Mouse (Mus musculus): ENCODE results near the gene Thtpa. TPM values are rescaled to one million over a fixed set of nuclear protein-coding genes. Genes with fewer than 3 reads are reported as not detected.

Thtpa gene
- polyA plus RNA-seq, 1 experiment from 2014 or later: 12.4 TPM

GRCm38 (mm10) chr14:55059931-55060330, 34.7 kb upstream of the Thtpa start:
- Histone ChIP-seq H3K27me3 (ENCODE audit: control insufficient read depth, insufficient read depth, low read length) (peaks cover 16% of the 10 kb centered on the region), H3K27ac (ENCODE audit: low read depth, low read length) (no peak overlapping the region), H3K9ac (ENCODE audit: low read depth, low read length) (no peak overlapping the region), H3K36me3 (ENCODE audit: control insufficient read depth, insufficient read depth, low read length) (no peaks in the 10 kb centered on the region), H3K4me3 (ENCODE audit: low read depth, low read length) (no peak overlapping the region), H3K4me1 (ENCODE audit: control insufficient read depth, insufficient read depth, low read length) (peaks cover 14% of the 10 kb centered on the region), H3K9me3 (replicated peaks; ENCODE audit: control insufficient read depth, low read length) (no peaks in the 10 kb centered on the region), H3K4me2 (no peak overlapping the region)
- ATAC-seq (replicated peaks; ENCODE audit: insufficient number of reproducible peaks, low FRiP score, low TSS enrichment): no peak
- 56% methylated on average over 5 of the region's 5 CpGs for WGBS (ENCODE audit: insufficient replicate concordance)

DNA sequence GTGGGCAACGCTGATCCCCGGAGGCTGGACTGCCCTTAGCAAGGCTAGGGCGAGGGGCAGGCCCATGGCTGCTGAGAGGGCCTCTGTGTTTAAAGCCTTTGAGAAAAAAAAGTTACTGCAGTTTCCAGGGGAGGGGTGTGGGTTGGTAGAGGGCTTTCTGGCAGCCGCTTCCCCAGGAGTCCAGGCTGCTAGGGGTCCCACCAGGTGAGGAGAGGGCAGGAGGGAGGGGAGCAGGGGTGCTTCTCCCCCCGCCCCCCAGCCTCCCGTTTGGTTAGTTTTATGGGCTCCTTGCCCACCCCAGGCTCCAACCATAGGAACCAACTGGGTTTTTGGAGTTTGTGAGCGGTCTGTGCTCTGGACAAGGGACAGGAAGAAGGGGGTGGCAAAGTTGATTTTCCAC, 32.7 kb upstream of the Thtpa start:
- WGBS (ENCODE audit: insufficient replicate concordance): 43% methylated on average over 7 of the region's 7 CpGs
- H3K27ac ChIP-seq (ENCODE audit: low read depth, low read length): no peak overlapping the region
- no peak overlapping the region; the same call in 1 of the 2 replicates for H3K4me2 ChIP-seq
- H3K36me3 ChIP-seq (ENCODE audit: control insufficient read depth, insufficient read depth, low read length): peaks cover 6% of the 10 kb centered on the region; the same call in 1 of the 2 replicates
- no peak for ATAC-seq (replicated peaks; ENCODE audit: insufficient number of reproducible peaks, low FRiP score, low TSS enrichment)
- no peaks in the 10 kb centered on the region for H3K9me3 ChIP-seq (replicated peaks; ENCODE audit: control insufficient read depth, low read length)
- H3K4me1 ChIP-seq (ENCODE audit: control insufficient read depth, insufficient read depth, low read length): peaks cover 14% of the 10 kb centered on the region
- no peak overlapping the region for H3K4me3 ChIP-seq (ENCODE audit: low read depth, low read length)
- H3K9ac ChIP-seq (ENCODE audit: low read depth, low read length): no peak overlapping the region
- H3K27me3 ChIP-seq (ENCODE audit: control insufficient read depth, insufficient read depth, low read length): peaks cover 26% of the 10 kb centered on the region

DNA sequence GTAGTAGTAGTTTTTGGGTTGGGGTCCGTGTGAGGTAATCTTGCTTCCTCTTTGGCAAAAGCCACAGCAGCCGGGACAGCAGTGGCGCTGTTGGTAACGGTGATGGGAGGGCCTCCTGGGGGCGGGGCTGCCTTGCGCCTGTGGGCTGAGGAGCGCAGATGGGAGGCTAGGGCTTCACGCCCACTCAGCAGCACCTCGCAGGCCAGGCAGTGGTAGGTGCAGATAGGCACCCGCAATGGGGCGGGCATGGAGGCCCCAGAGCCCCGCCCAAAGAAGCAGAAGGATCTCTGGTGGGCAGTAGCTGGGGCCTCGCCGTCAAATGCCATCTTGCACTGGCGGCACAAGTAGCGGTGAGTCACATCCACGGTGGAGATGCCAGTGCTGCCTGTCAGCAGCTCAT, 32.0 kb upstream of the Thtpa start:
- H3K4me2 ChIP-seq: peak overlapping the region; percentile 58
- H3K4me1 ChIP-seq (ENCODE audit: control insufficient read depth, insufficient read depth, low read length): peaks cover 14% of the 10 kb centered on the region
- WGBS (ENCODE audit: insufficient replicate concordance): 7% methylated on average over 17 of the region's 17 CpGs
- ATAC-seq (replicated peaks; ENCODE audit: insufficient number of reproducible peaks, low FRiP score, low TSS enrichment): peak; percentile 74
- H3K9me3 ChIP-seq (replicated peaks; ENCODE audit: control insufficient read depth, low read length): no peaks in the 10 kb centered on the region
- H3K27me3 ChIP-seq (ENCODE audit: control insufficient read depth, insufficient read depth, low read length): peaks cover 26% of the 10 kb centered on the region
- 0 out of 2 replicates have a peak overlapping the region, but pooled peaks have one; percentile 24 for H3K9ac ChIP-seq (ENCODE audit: low read depth, low read length)
- H3K27ac ChIP-seq (ENCODE audit: low read depth, low read length): no peak overlapping the region
- peak overlapping the region; percentile 18; the same call in 1 of the 2 replicates for H3K4me3 ChIP-seq (ENCODE audit: low read depth, low read length)
- peaks cover 6% of the 10 kb centered on the region; the same call in 1 of the 2 replicates for H3K36me3 ChIP-seq (ENCODE audit: control insufficient read depth, insufficient read depth, low read length)

- H3K9ac ChIP-seq (ENCODE audit: low read depth, low read length): no peak overlapping the region
- no peak for ATAC-seq (replicated peaks; ENCODE audit: insufficient number of reproducible peaks, low FRiP score, low TSS enrichment)
- H3K4me1 ChIP-seq (ENCODE audit: control insufficient read depth, insufficient read depth, low read length): peaks cover 14% of the 10 kb centered on the region
- peak overlapping the region; percentile 58 for H3K4me2 ChIP-seq
- WGBS (ENCODE audit: insufficient replicate concordance): 71% methylated on average over 5 of the region's 5 CpGs
- no peaks in the 10 kb centered on the region for H3K9me3 ChIP-seq (replicated peaks; ENCODE audit: control insufficient read depth, low read length)
- peaks cover 26% of the 10 kb centered on the region for H3K27me3 ChIP-seq (ENCODE audit: control insufficient read depth, insufficient read depth, low read length)
- H3K4me3 ChIP-seq (ENCODE audit: low read depth, low read length): peak overlapping the region; percentile 18; the same call in 1 of the 2 replicates
- peaks cover 6% of the 10 kb centered on the region; the same call in 1 of the 2 replicates for H3K36me3 ChIP-seq (ENCODE audit: control insufficient read depth, insufficient read depth, low read length)
- H3K27ac ChIP-seq (ENCODE audit: low read depth, low read length): no peak overlapping the region
Measured at GRCm38 (mm10) chr14:55063117-55063516, 31.5 kb upstream of the Thtpa start.

DNA sequence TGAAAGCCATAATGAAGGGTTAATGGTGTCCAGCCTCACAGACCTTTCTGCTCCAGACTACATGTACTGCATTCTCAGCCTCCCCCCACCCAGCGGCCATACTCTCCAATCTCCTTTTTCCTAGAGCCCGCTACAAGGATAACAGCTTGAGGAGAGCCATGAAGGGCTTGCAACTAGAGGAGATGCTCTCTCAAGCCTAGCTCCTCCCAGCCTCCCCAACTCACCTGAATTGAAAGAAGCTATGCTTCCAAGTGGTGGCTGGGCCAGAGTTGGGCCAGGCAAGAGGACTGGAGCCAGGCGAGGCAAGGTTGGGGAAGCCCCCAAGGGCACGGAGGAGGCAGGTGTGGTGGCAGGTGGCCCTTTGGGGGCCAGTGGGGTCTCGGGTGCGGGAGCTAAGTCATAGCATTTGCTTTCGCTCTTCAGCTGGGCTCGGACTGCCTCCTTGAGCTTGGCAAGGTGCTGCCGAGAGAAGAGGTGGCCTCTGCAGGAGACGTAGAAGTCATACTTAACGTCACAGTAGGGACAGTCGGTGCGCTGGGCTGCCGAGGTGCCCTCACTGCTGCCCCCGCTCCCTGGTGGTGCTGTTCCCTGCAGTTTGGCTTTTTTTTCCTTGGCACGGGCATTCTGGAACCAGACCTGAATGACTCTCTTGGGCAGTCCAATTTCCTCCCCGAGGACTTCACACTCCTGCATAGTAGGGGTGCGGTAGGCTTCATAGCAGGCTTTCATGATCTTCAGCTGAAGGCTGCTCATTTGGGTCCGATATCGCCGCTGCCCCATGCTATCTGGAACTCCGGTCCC, 30.8 kb upstream of the Thtpa start:
- Histone ChIP-seq H3K9me3 (replicated peaks; ENCODE audit: control insufficient read depth, low read length) (no peaks in the 10 kb centered on the region), H3K9ac (ENCODE audit: low read depth, low read length) (no peak overlapping the region), H3K4me2 (no peak overlapping the region), H3K4me1 (ENCODE audit: control insufficient read depth, insufficient read depth, low read length) (peaks cover 14% of the 10 kb centered on the region), H3K36me3 (ENCODE audit: control insufficient read depth, insufficient read depth, low read length) (peaks cover 6% of the 10 kb centered on the region; the same call in 1 of the 2 replicates), H3K27me3 (ENCODE audit: control insufficient read depth, insufficient read depth, low read length) (peaks cover 26% of the 10 kb centered on the region), H3K4me3 (ENCODE audit: low read depth, low read length) (no peak overlapping the region), H3K27ac (ENCODE audit: low read depth, low read length) (no peak overlapping the region)
- ATAC-seq (replicated peaks; ENCODE audit: insufficient number of reproducible peaks, low FRiP score, low TSS enrichment): no peak
- WGBS (ENCODE audit: insufficient replicate concordance): 74% methylated on average over 22 of the region's 22 CpGs

DNA sequence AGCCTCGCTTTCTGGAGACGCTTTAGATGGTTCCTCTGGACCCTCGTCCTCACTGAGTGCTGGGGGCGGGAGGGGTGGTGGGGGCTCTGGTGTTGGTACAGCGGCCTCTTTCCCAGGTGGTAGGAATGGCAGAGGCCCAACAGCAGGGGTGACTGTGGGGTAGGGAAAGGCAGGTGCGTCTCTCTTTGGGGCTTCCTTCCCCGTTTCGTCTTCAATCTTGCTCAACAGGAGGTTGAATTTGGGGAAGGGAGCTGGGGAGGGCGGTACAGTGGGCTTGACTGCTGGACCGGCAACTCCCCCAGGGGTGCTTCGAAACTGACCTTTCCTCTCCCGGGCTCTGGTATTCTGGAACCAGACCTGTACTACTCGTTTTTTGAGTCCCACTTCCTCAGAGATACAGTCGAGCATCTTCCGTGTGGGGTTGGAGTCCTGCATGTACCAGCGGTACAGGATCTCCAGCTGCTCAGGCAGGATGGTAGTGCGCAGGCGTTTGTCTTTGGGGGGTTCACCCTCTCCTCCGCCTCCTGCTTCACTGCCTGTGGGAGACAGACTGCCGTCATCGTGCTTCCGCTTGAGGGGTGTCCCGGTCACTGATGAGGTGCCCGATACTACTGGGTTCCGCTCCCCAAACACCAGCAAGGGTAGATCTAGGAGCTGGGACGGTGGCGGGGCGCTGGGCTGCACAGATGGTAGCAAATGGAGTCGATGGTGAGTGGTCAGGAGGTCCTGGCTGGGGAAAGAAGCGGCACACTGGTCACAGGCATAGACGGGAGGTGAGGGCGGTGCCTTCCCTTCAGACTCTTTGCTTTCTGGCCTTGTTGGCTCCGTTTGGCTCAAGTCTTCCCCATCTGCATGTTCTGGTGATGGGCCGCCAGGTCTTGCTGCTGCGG, 29.9 kb upstream of the Thtpa start:
- H3K9ac ChIP-seq (ENCODE audit: low read depth, low read length): no peak overlapping the region
- 55% methylated on average over 35 of the region's 35 CpGs for WGBS (ENCODE audit: insufficient replicate concordance)
- H3K27me3 ChIP-seq (ENCODE audit: control insufficient read depth, insufficient read depth, low read length): peaks cover 26% of the 10 kb centered on the region
- H3K36me3 ChIP-seq (ENCODE audit: control insufficient read depth, insufficient read depth, low read length): peaks cover 6% of the 10 kb centered on the region; the same call in 1 of the 2 replicates
- no peak overlapping the region for H3K27ac ChIP-seq (ENCODE audit: low read depth, low read length)
- H3K9me3 ChIP-seq (replicated peaks; ENCODE audit: control insufficient read depth, low read length): no peaks in the 10 kb centered on the region
- no peak for ATAC-seq (replicated peaks; ENCODE audit: insufficient number of reproducible peaks, low FRiP score, low TSS enrichment)
- H3K4me1 ChIP-seq (ENCODE audit: control insufficient read depth, insufficient read depth, low read length): peaks cover 13% of the 10 kb centered on the region
- no peak overlapping the region for H3K4me3 ChIP-seq (ENCODE audit: low read depth, low read length)
- no peak overlapping the region for H3K4me2 ChIP-seq

DNA sequence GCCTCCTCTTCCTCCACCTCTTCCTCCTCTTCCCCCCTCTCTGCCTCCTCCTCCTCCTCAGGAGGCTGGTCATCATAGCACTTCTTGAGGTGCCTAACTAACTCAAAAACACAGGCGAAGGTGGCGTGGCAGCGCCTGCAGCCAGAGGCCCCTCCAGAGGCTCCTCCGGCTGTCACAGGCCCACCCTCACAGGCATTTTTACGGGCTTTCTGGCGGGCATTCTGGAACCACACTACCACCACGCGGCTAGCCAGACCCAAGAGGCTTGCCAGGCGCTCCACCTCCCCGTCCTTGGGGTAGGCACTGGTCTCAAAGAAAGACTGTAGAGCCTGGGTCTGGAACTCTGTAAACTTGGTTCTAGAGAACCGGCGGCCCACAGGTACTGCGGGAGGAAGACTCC, 29.2 kb upstream of the Thtpa start:
- no peak overlapping the region for H3K27ac ChIP-seq (ENCODE audit: low read depth, low read length)
- no peak overlapping the region for H3K4me2 ChIP-seq
- H3K4me1 ChIP-seq (ENCODE audit: control insufficient read depth, insufficient read depth, low read length): peaks cover 10% of the 10 kb centered on the region
- WGBS (ENCODE audit: insufficient replicate concordance): 78% methylated on average over 13 of the region's 13 CpGs
- peaks cover 26% of the 10 kb centered on the region for H3K27me3 ChIP-seq (ENCODE audit: control insufficient read depth, insufficient read depth, low read length)
- no peak for ATAC-seq (replicated peaks; ENCODE audit: insufficient number of reproducible peaks, low FRiP score, low TSS enrichment)
- H3K4me3 ChIP-seq (ENCODE audit: low read depth, low read length): no peak overlapping the region
- no peaks in the 10 kb centered on the region for H3K9me3 ChIP-seq (replicated peaks; ENCODE audit: control insufficient read depth, low read length)
- H3K36me3 ChIP-seq (ENCODE audit: control insufficient read depth, insufficient read depth, low read length): peaks cover 6% of the 10 kb centered on the region; the same call in 1 of the 2 replicates
- H3K9ac ChIP-seq (ENCODE audit: low read depth, low read length): no peak overlapping the region

- 89% methylated on average over 8 of the region's 8 CpGs for WGBS (ENCODE audit: insufficient replicate concordance)
- ATAC-seq (replicated peaks; ENCODE audit: insufficient number of reproducible peaks, low FRiP score, low TSS enrichment): no peak
- Histone ChIP-seq H3K9ac (ENCODE audit: low read depth, low read length) (no peak overlapping the region), H3K9me3 (replicated peaks; ENCODE audit: control insufficient read depth, low read length) (no peaks in the 10 kb centered on the region), H3K4me1 (ENCODE audit: control insufficient read depth, insufficient read depth, low read length) (peaks cover 10% of the 10 kb centered on the region), H3K36me3 (ENCODE audit: control insufficient read depth, insufficient read depth, low read length) (peaks cover 6% of the 10 kb centered on the region; the same call in 1 of the 2 replicates), H3K4me2 (no peak overlapping the region), H3K27me3 (ENCODE audit: control insufficient read depth, insufficient read depth, low read length) (peaks cover 27% of the 10 kb centered on the region), H3K4me3 (ENCODE audit: low read depth, low read length) (no peak overlapping the region), H3K27ac (ENCODE audit: low read depth, low read length) (no peak overlapping the region)
Measured at GRCm38 (mm10) chr14:55066042-55066441, 28.5 kb upstream of the Thtpa start.

All from heart, embryonic 11.5 days (tissue).